Mouse (Mus musculus) liver, embryonic 14.5 days (tissue): ENCODE results near the gene Tbc1d25.
A peak's percentile ranks its signal among the peaks of the same experiment; 100 is the strongest.

ENCODE experiments used
- CTCF ChIP-seq: IDR thresholded peaks from 2 replicates; pipeline ENCODE4 v1.5.1; 2016; ENCODE audit warnings: antibody characterized with exemption, low read depth, control low read depth
- EP300 ChIP-seq: IDR thresholded peaks from 2 replicates; pipeline ENCODE4 v1.6.1; 2016; ENCODE audit warnings: antibody characterized with exemption, low read depth

- TF ChIP-seq CTCF (peak; percentile 29; the same call in 1 of the 2 replicates), EP300 (no peak)
Observed at GRCm38 (mm10) chrX:8115275-8115674, 60.7 kb downstream of the Tbc1d25 start.
